Mouse (Mus musculus): ENCODE results near the gene Dmxl2.

The Dmxl2 gene

GRCm38 (mm10) chr9:54316363-54316762, 185.1 kb downstream of the Dmxl2 start:
- DNase-seq (ENCODE audit: low read depth, low spot score), result no peak
